Mouse (Mus musculus) T-helper 1 cell (primary cell): ENCODE measurements around the gene Il3.
"Not testable (repeated sequence)": the region's sequence is repeated elsewhere in the genome, so short reads cannot be mapped to it uniquely, and the experiment has no call there.

Experiments used
- in situ Hi-C: fragments of 300-600 bp; cut with MboI, MseI; formaldehyde crosslinking; loops from one replicate; pipeline ENCODE4 v1.15.1; 2025; ENCODE audit warnings: high pct_unique_total_duplicates

The Il3 gene

GRCm38 (mm10) chr11:54267177-54267576 is at the start of gene Il3:
Gene Il3 (minus strand): TSS chr11:54267277.
- in situ Hi-C loops, result no loop called here

GRCm38 (mm10) chr11:54315336-54315735 is 48.3 kb upstream of the Il3 start:
- in situ Hi-C loops, result no loop called here

- in situ Hi-C loops, result no loop called here
Observed at GRCm38 (mm10) chr11:54314740-54315139, 47.7 kb upstream of the Il3 start.

- in situ Hi-C loops, result no loop called here
Observed at GRCm38 (mm10) chr11:54313391-54314360, 46.6 kb upstream of the Il3 start.

GRCm38 (mm10) chr11:54312603-54313002 is 45.5 kb upstream of the Il3 start:
- in situ Hi-C loops, result no loop called here

- in situ Hi-C loops, result no loop called here
Observed at GRCm38 (mm10) chr11:54312021-54312420, 44.9 kb upstream of the Il3 start.

GRCm38 (mm10) chr11:54310588-54310987 is 43.5 kb upstream of the Il3 start:
- in situ Hi-C loops, result no loop called here

- in situ Hi-C loops, result loop anchor here (5.0 kb wide), 1 partner anchor 45 kb away; no protein-coding TSS in a partner anchor
Observed at GRCm38 (mm10) chr11:54307139-54307816, 40.2 kb upstream of the Il3 start.

- in situ Hi-C loops, result loop anchor here (5.0 kb wide), 1 partner anchor 47 kb away; no protein-coding TSS in a partner anchor
Observed at GRCm38 (mm10) chr11:54305331-54305730, 38.3 kb upstream of the Il3 start.

- in situ Hi-C loops, result no loop called here
Observed at GRCm38 (mm10) chr11:54304471-54304873, 37.4 kb upstream of the Il3 start.

- in situ Hi-C loops, result no loop called here
Observed at GRCm38 (mm10) chr11:54303728-54304470, 36.8 kb upstream of the Il3 start, which contains the start of gene Acsl6. Gene Acsl6 (plus strand): TSS chr11:54303798.

- in situ Hi-C loops, result no loop called here
Observed at GRCm38 (mm10) chr11:54303076-54303727, 36.1 kb upstream of the Il3 start.

GRCm38 (mm10) chr11:54302606-54303005 is 35.5 kb upstream of the Il3 start:
- in situ Hi-C loops, result no loop called here

GRCm38 (mm10) chr11:54301994-54302393 is 34.9 kb upstream of the Il3 start:
- in situ Hi-C loops, result no loop called here

- in situ Hi-C loops, result no loop called here
Observed at GRCm38 (mm10) chr11:54298777-54299176, 31.7 kb upstream of the Il3 start.

- in situ Hi-C loops, result not testable (repeated sequence)
Observed at GRCm38 (mm10) chr11:54297471-54297870, 30.4 kb upstream of the Il3 start.

GRCm38 (mm10) chr11:54296734-54297133 is 29.7 kb upstream of the Il3 start:
- in situ Hi-C loops, result no loop called here

GRCm38 (mm10) chr11:54295971-54296370 is 28.9 kb upstream of the Il3 start:
- in situ Hi-C loops, result no loop called here

- in situ Hi-C loops, result no loop called here
Observed at GRCm38 (mm10) chr11:54293980-54294807, 27.1 kb upstream of the Il3 start.

GRCm38 (mm10) chr11:54292163-54292562 is 25.1 kb upstream of the Il3 start:
- in situ Hi-C loops, result no loop called here
